Mouse (Mus musculus): Measurements from ENCODE around the gene Zfyve26. TPM values are rescaled to one million over a fixed set of nuclear protein-coding genes. Genes with fewer than 3 reads are reported as not detected.
"Not testable (repeated sequence)": the region's sequence is repeated elsewhere in the genome, so short reads cannot be mapped to it uniquely, and the experiment has no call there.

Zfyve26 gene
- polyA plus RNA-seq, 1 experiment: not detected

- Histone ChIP-seq H3K4me3 (ENCODE audit: insufficient read depth, low read depth, low read length) (peak overlapping the region; percentile 70), H3K4me1 (ENCODE audit: control insufficient read depth, insufficient read depth, low read length) (peaks cover 4% of the 10 kb centered on the region), H3K27ac (ENCODE audit: insufficient read depth, low read depth, low read length) (no peak overlapping the region)
- whole genome bisulfite sequencing: 4% methylated on average over 14 of the region's 14 CpGs
- 0 out of 2 replicates have a peak, but pooled peaks have one; percentile 25 for TF ChIP-seq POLR2A (IDR thresholded peaks at IDR 0.05; ENCODE audit: insufficient read depth, low read depth, low read length)
- TF ChIP-seq CTCF (IDR thresholded peaks at IDR 0.05; ENCODE audit: insufficient read depth, low read depth, low read length): peak; percentile 52
These were observed 104.4 kb downstream of the Zfyve26 start for GRCm38 (mm10) chr12:79191701-79192100.

- WGBS: under 1% methylated on average over 18 of the region's 18 CpGs
- TF ChIP-seq POLR2A (IDR thresholded peaks at IDR 0.05; ENCODE audit: insufficient read depth, low read depth, low read length): no peak
- no peak for TF ChIP-seq CTCF (IDR thresholded peaks at IDR 0.05; ENCODE audit: insufficient read depth, low read depth, low read length)
- peaks cover 4% of the 10 kb centered on the region for H3K4me1 ChIP-seq (ENCODE audit: control insufficient read depth, insufficient read depth, low read length)
- peak overlapping the region; percentile 70 for H3K4me3 ChIP-seq (ENCODE audit: insufficient read depth, low read depth, low read length)
- H3K27ac ChIP-seq (ENCODE audit: insufficient read depth, low read depth, low read length): no peak overlapping the region
These were observed 105.0 kb downstream of the Zfyve26 start for GRCm38 (mm10) chr12:79190931-79191673.

GRCm38 (mm10) chr12:79185160-79185559, 110.9 kb downstream of the Zfyve26 start:
- not testable (repeated sequence) for H3K27ac ChIP-seq (ENCODE audit: insufficient read depth, low read depth, low read length); H3K4me1 ChIP-seq (ENCODE audit: control insufficient read depth, insufficient read depth, low read length); H3K4me3 ChIP-seq (ENCODE audit: insufficient read depth, low read depth, low read length)
- WGBS: 80% methylated on average over 5 of the region's 6 CpGs

Other genes with a start within 250 kb of the Zfyve26 start
- not detected in 2 replicates for gene Pigh, start 206.7 kb downstream of the Zfyve26 start, polyA plus RNA-seq (2012; ENCODE audit: insufficient read depth, insufficient read length, low replicate concordance, missing spikeins)
- not detected in 2 replicates for gene Arg2, start 165.5 kb downstream of the Zfyve26 start, polyA plus RNA-seq (2012; ENCODE audit: insufficient read depth, insufficient read length, low replicate concordance, missing spikeins)
- gene Vti1b, start 123.6 kb downstream of the Zfyve26 start, polyA plus RNA-seq (2012; ENCODE audit: insufficient read depth, insufficient read length, low replicate concordance, missing spikeins): not detected in 2 replicates
- not detected in 2 replicates for gene Rdh11, start 104.0 kb downstream of the Zfyve26 start, polyA plus RNA-seq (2012; ENCODE audit: insufficient read depth, insufficient read length, low replicate concordance, missing spikeins)
- gene Rdh12, start 87.4 kb downstream of the Zfyve26 start, polyA plus RNA-seq (2012; ENCODE audit: insufficient read depth, insufficient read length, low replicate concordance, missing spikeins): not detected in 2 replicates
- not detected in 2 replicates for gene Rad51b, start 978 bp upstream of the Zfyve26 start, polyA plus RNA-seq (2012; ENCODE audit: insufficient read depth, insufficient read length, low replicate concordance, missing spikeins)